Mouse (Mus musculus) cerebellum, adult 2 months (tissue): Measurements from ENCODE around the gene Wdpcp.

Experiments used
- CTCF ChIP-seq: fragments of 200-500 bp; IDR thresholded peaks from 2 replicates; pipeline ENCODE4 v1.5.1; 2011; ENCODE audit warnings: low read depth, mild to moderate bottlenecking, control low read depth, low read length, moderate library complexity, borderline replicate concordance; ENCODE audit not compliant: insufficient read depth
- POLR2A ChIP-seq: fragments of 200-500 bp; IDR thresholded peaks from 2 replicates; pipeline ENCODE4 v1.6.1; 2011; ENCODE audit warnings: low read length, control low read depth, borderline replicate concordance; ENCODE audit not compliant: insufficient read depth

- TF ChIP-seq POLR2A, result no peak
- no peak for TF ChIP-seq CTCF
Measured at GRCm38 (mm10) chr11:21561347-21561746, 10.7 kb upstream of the Wdpcp start.
